9 mouse cellular contexts compared by ENCODE assay signal in genomic region chr14:49782715-49783531, GRCm38 (mm10). TPM values are rescaled to one million over a fixed set of nuclear protein-coding genes. Genes with fewer than 3 reads are reported as not detected.
DNase-seq lines count a peak whose midpoint lies in the region; ATAC-seq and TF ChIP-seq lines count a peak whose summit lies in the region.
"Had no signal": no experiment of that assay in that cellular context is flagged by ENCODE, and none has a peak within 500 bp of the region (broad histone marks: within the 10 kb centered on the region; RNA-seq: fewer than 3 reads in every experiment).

TSS of gene Armh4 (minus strand) at chr14:49783383.

- no peak within 1 kb of the TSS for H3K9ac ChIP-seq in liver, embryonic 14.5 days (replicated peaks)
- H3K9ac ChIP-seq in neural tube, embryonic 14.5 days (replicated peaks; ENCODE audit: low read depth, low read length) = peak within 1 kb of the TSS; percentile 64

- H3K36me3 ChIP-seq in liver, embryonic 14.5 days (replicated peaks; ENCODE audit: control insufficient read depth, insufficient read depth, low read depth) = no peaks in the 10 kb centered on the region
- H3K36me3 ChIP-seq in neural tube, embryonic 14.5 days (ENCODE audit: control insufficient read depth, insufficient read depth, low read length) = no peaks in the 10 kb centered on the region

- DNase-seq in 3134 (ENCODE audit: extremely low read depth, insufficient read length, low spot score) = peak; percentile 8
- peak; percentile 89 for DNase-seq in cerebellum, adult 8-10 months
- DNase-seq in forelimb bud, embryonic 11.5 days (ENCODE audit: low read depth, low spot score) = peak; percentile 83
- peak; percentile 25 to 43 for DNase-seq in heart, postnatal 36 days
- peak; percentile 83 for DNase-seq in layer of hippocampus, adult 11-12 months (ENCODE audit: low spot score)
- DNase-seq in liver, embryonic 14.5 days (ENCODE audit: low read depth in 3 of 3, low spot score in 3 of 3) = no peak
- peak; percentile 57 for DNase-seq in urinary bladder, postnatal 25 days (ENCODE audit: low spot score)

- no peak within 1 kb of the TSS for H3K27ac ChIP-seq in liver, embryonic 14.5 days
- peak within 1 kb of the TSS; percentile 72 for H3K27ac ChIP-seq in neural tube, embryonic 14.5 days (ENCODE audit: low read depth, low read length)

- no peak for TF ChIP-seq CTCF in liver, embryonic 14.5 days (IDR thresholded peaks at IDR 0.05; ENCODE audit: low read depth)

- peak within 1 kb of the TSS; percentile 52 for H3K4me2 ChIP-seq in liver, embryonic 14.5 days (ENCODE audit: low read depth)
- H3K4me2 ChIP-seq in neural tube, embryonic 14.5 days (ENCODE audit: low read depth, low read length) = peak within 1 kb of the TSS; percentile 71

- H3K9me3 ChIP-seq in liver, embryonic 14.5 days (ENCODE audit: control insufficient read depth, low read length) = no peaks in the 10 kb centered on the region
- H3K9me3 ChIP-seq in neural tube, embryonic 14.5 days (ENCODE audit: control insufficient read depth, low read length) = no peaks in the 10 kb centered on the region

- intact Hi-C loops in heart, postnatal 36 days (cut with DNase I) = no loop called here

- no peaks in the 10 kb centered on the region for H3K27me3 ChIP-seq in liver, embryonic 14.5 days (ENCODE audit: control insufficient read depth, insufficient read depth, low read length)
- no peaks in the 10 kb centered on the region for H3K27me3 ChIP-seq in neural tube, embryonic 14.5 days (ENCODE audit: control insufficient read depth, insufficient read depth, low read length)

- peak within 1 kb of the TSS; percentile 29 to 35 for H3K4me3 ChIP-seq in liver, embryonic 14.5 days (ENCODE audit: insufficient read depth in 1 of 2, low read depth in 2 of 2, low read length in 2 of 2)
- H3K4me3 ChIP-seq in neural tube, embryonic 14.5 days (ENCODE audit: low read depth, low read length) = peak within 1 kb of the TSS; percentile 48

- ATAC-seq in liver, embryonic 14.5 days (ENCODE audit: insufficient read depth) = peak; percentile 68
- peak; percentile 100 for ATAC-seq in neural tube, embryonic 14.5 days (ENCODE audit: low read depth)

- TF ChIP-seq EP300 in liver, embryonic 14.5 days (IDR thresholded peaks at IDR 0.05; ENCODE audit: low read depth) = no peak

- 2% methylated on average over 24 of the region's 24 CpGs for WGBS in liver, embryonic 14.5 days (ENCODE audit: insufficient replicate concordance)
- WGBS in neural tube, embryonic 14.5 days = 1% methylated on average over 24 of the region's 24 CpGs

- H3K4me1 ChIP-seq in liver, embryonic 14.5 days (replicated peaks; ENCODE audit: control insufficient read depth in 2 of 2, insufficient read depth in 2 of 2, low read length in 1 of 2) = no peaks in the 10 kb centered on the region
- 0 out of 2 replicates have a peak, but pooled peaks cover 3% of the 10 kb centered on the region for H3K4me1 ChIP-seq in neural tube, embryonic 14.5 days (ENCODE audit: control insufficient read depth, insufficient read depth, low read length)

RNA-seq across cellular contexts. Expression of gene Armh4, which starts in this region (rescaled TPM):
- 1 to 10 TPM; 6.5 to 8.1 TPM for total RNA-seq in heart, postnatal 36 days (2021)
- 0.12 and 0.22 TPM in 2 replicates for polyA plus RNA-seq in liver, embryonic 14.5 days (2012; rRNA removed)
- 0.36 and 0.52 TPM in 2 replicates for polyA plus RNA-seq in liver, embryonic 14.5 days (2014; fragmentation: Nextera tagmentation; extraction: Ambion mirVana)
- polyA plus RNA-seq in neural tube, embryonic 14.5 days (2014; fragmentation: Nextera tagmentation; extraction: Ambion mirVana) = 25.5 and 38.6 TPM in 2 replicates
- total RNA-seq: neutrophil, adult 5-6 weeks had no signal

Comparison
In these comparisons a context has a peak if more than half of its experiments do, and no peak if none do; other contexts are left out.
1. RNA of gene Armh4 (polyA plus RNA-seq): 25.5 to 38.6 TPM in neural tube, embryonic 14.5 days; 0.12 to 0.52 TPM in liver, embryonic 14.5 days; every median in the first group is over 10 times any median in the second.
2. Peak in ATAC-seq, H3K4me3 ChIP-seq and H3K4me2 ChIP-seq in liver, embryonic 14.5 days; RNA of the gene not detected or under 1 TPM.
3. DNase-seq: peak in 3134 (single experiment), cerebellum, adult 8-10 months (single experiment), forelimb bud, embryonic 11.5 days (single experiment), heart, postnatal 36 days (2 of 2), layer of hippocampus, adult 11-12 months (single experiment) and urinary bladder, postnatal 25 days (single experiment); none in liver, embryonic 14.5 days (0 of 3).